Mouse (Mus musculus) heart, postnatal 14 days (tissue): ENCODE data around the gene Gabrq. TPM values are rescaled to one million over a fixed set of nuclear protein-coding genes. Genes with fewer than 3 reads are reported as not detected.
A peak's percentile ranks its signal among the peaks of the same experiment; 100 is the strongest.

Experiments used
- DNase-seq, 2 experiments: peaks; one replicate each; pipeline ENCODE4 v3.0.0; 2021 to 2022
- intact Hi-C: fragments of 180-260 bp; cut with DNase I; formaldehyde crosslinking; loops from one replicate; pipeline ENCODE4 v1.15.1; 2025
- long read RNA-seq, 2 experiments: library from polyadenylated mRNA; stranded (forward); transcript quantifications; one replicate each; pipeline ENCODE4 v2.0.0; 2021
- total RNA-seq, 2 experiments: library from RNA; stranded (reverse); gene quantifications; 2 replicates each; pipeline ENCODE4 v1.2.3; 2021

The Gabrq gene
- under 1 TPM in 1 of 2 experiments, not detected in 1; 0.12 TPM for total RNA-seq
- long read RNA-seq, experiment 1, result 0 reads
- long read RNA-seq, experiment 2, result 0 reads

GRCm38 (mm10) chrX:72824776-72825588 is at the start of gene Gabrq:
TSS of gene Gabrq (plus strand) at chrX:72825178.
- peak; percentile 2 to 16 for DNase-seq
- intact Hi-C loops, result no loop called here

DNA sequence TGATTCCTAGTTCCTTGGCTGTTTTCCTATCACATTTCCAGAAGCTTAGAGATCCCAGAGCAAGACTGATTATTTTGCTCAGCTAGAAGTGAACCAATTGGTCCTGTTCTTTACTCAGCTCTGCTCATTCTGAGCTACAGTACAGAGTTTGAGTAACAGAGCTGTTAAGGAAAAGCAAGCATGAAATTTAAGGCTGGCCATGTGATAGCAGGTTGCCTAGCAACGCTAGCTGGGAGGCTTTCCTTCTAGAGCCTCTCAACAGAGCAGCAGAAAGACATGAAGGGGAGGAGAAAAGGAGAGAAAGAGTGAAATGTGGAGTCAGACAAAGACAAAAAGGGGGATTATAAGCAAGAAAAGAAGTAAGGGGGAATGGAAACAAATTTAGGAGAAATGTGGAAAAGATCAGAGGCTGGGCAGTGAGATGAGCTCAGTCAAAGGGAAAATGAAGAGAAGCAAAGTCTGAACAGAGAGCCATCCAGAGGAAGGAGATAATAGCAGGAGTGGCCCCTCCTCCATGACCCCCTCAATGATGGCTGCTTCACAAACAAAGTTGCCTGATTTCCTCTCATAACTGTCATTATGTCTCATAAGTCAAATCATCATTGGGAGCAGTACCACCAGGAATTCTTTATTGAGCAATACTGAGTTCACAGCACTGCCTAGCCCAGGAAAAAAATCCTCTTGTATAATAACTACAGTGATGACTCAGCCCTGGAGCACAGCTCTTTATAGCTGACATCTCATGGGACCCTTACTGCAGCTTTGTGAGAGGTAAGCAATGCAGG is 36.0 kb upstream of the Gabrq start:
- DNase-seq, result no peak
- intact Hi-C loops, result no loop called here

DNA sequence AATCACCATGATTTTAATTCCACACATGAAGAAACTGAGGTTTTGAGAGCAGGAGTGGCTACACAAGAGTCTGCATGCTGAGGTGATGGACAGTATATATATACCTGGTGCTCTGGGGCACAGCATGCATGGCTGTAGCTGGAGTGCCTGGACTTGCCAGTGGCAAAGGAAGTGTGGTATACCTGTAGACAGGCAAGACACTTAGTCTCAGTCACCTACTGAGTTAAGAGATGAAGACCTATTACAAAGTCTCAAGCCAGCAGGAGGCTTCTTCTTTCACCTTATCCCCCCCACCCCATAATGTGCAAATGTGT is 35.5 kb upstream of the Gabrq start:
- no peak for DNase-seq
- intact Hi-C loops, result no loop called here

DNA sequence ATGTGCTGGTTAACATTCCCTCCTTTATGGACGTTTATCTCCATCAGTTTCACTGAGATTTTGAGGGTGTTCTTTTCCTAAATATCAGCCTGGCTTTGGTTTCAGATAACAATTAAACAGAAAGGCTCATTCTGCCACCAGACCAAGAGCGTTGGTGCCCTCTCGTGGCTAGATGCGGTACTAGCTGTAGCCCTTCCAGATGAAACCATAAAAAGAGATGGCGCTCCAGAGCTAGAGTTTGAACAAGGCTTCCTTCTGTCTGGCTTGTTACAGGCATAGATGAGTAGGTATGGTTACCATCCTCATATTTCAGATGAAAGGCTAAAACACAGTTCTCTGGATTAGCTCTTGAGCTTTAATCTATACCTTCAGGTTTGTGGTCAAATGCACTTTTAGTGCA is 5.4 kb upstream of the Gabrq start:
- DNase-seq, result peak; percentile 64 to 82
- intact Hi-C loops, result loop anchor here (1.0 to 5.0 kb wide), 2 partner anchors 807 to 1171 kb away; no protein-coding TSS in a partner anchor

DNA sequence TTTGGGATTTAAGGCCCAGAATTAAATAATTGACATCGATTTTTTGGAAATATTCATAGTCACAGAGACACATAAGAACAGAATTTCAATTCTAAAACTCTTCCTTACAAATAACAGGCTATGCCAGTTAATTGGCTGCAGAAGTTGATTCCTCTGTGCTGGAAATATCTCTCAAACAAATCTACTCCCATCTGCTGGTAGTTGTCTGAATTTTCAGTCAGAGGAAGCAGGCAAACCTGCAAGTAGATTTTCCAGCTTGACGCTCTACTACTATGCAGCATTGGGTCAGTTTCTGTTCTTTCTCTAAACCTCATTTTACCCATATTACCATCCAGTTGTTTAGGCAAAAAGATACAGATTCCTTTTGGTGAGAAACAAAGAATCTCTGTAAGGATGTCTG is 1.7 kb upstream of the Gabrq start:
- intact Hi-C loops, result no loop called here
- DNase-seq, result no peak

DNA sequence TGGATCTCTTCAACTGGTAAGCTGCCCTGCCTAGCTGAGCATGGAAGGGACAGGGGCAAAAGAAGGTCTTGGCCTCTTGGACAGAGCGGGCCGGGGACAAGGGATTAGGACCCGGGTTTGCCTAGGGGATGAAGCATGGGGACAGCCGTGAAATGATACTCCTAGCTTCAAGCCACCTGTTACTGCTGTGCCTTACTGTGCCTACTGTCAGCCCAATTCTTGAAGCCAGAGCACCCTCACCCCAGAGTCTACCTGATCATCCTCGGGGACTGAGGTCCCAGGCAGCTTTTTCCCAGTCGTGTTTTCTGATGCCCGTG is 569 bp downstream of the Gabrq start:
- DNase-seq, result no peak
- intact Hi-C loops, result no loop called here

Other genes starting within 250 kb of the Gabrq start
- gene Gabra3, start 168.3 kb upstream of the Gabrq start, total RNA-seq, result under 1 TPM; 0.29 to 0.37 TPM
- gene Cetn2, start 93.2 kb downstream of the Gabrq start, total RNA-seq, result 10 to 100 TPM; 26.4 to 33.1 TPM
- gene Nsdhl, start 93.4 kb downstream of the Gabrq start, total RNA-seq, result 1 to 10 TPM; 5.5 to 7.9 TPM
- gene Zfp185, start 162.2 kb downstream of the Gabrq start, total RNA-seq, result 1 to 10 TPM; 1.8 to 2.1 TPM
- gene Pnma5, start 211.9 kb downstream of the Gabrq start, total RNA-seq, result under 1 TPM in 1 of 2 experiments, not detected in 1; 0.24 TPM
- gene Pnma3, start 239.6 kb downstream of the Gabrq start, total RNA-seq, result not detected